Mouse (Mus musculus): Measurements from ENCODE around the gene Cep112.

GRCm38 (mm10) chr11:108409876-108410644, 14.9 kb upstream of the Cep112 start:
- TF ChIP-seq CTCF (conservative IDR thresholded peaks at IDR 0.05; ENCODE audit: insufficient read depth, insufficient read length, low read depth, low read length), result no peak
- no peak for TF ChIP-seq POLR2A (IDR thresholded peaks at IDR 0.05; ENCODE audit: low read depth, low read length)

Data from kidney, adult 2 months (tissue).